Mouse (Mus musculus) megakaryocyte progenitor cell, adult 5-6 weeks (primary cell): ENCODE measurements around the gene Il9. TPM values are rescaled to one million over a fixed set of nuclear protein-coding genes. Genes with fewer than 3 reads are reported as not detected.

ENCODE experiments used
- ATAC-seq: replicated peaks from 2 replicates; pipeline ENCODE4 v1.8.0; 2016; ENCODE audit warnings: mild to moderate bottlenecking, moderate TSS enrichment, inconsistent platforms; ENCODE audit not compliant: poor library complexity
- total RNA-seq, 2 experiments: library from RNA; stranded (forward) in 1 of 2; stranded (reverse) in 1 of 2; fragments of 157-497, 149-512 nt in 1 of 2; fragments of 200-1000 nt in 1 of 2; gene quantifications; 2 replicates each; pipeline versions ENCODE4 v1.2.3 to v1.2.4; 2015 to 2017

Gene Il9
- total RNA-seq, 2 experiments from 2014 or later = not detected

DNA sequence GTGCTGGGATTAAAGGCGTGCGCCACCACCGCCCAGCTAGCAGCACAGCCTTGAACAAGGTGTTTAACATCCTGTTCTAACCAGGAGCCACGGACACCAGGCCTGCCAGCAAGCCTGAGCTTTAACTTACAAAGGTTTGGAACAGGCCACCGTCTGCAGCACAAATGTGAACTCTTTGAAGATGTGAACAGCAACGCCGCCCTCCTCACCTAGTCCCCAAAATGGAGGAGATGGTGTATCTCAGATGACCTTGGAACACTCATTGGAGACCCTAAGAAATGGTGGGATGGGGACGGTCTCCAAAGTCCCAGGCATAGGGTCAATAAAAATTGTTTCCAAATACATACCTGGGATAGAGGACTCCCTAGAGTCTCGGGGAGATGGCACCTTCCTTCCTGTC is 9.4 kb downstream of the Il9 start:
- ATAC-seq = no peak

DNA sequence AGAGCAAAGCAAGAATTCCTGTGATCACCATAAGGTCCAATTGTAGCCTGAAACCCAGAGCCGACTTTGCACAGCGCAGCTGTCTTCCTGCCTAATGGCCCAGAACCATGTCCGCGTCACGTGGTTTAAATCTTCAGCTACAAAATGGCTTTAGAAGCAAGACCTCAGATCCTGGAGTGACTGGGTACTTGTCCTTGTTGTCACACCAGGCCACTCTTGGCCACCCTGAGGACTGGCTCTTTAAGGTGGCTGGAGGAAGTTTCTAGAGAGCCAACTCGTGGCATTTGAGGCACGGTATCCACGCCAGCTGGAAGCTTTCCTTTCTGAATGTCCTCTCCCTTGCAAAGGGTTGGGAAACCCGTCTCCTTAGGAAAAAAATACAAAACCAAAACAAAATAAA is 10.1 kb downstream of the Il9 start:
- ATAC-seq = no peak

DNA sequence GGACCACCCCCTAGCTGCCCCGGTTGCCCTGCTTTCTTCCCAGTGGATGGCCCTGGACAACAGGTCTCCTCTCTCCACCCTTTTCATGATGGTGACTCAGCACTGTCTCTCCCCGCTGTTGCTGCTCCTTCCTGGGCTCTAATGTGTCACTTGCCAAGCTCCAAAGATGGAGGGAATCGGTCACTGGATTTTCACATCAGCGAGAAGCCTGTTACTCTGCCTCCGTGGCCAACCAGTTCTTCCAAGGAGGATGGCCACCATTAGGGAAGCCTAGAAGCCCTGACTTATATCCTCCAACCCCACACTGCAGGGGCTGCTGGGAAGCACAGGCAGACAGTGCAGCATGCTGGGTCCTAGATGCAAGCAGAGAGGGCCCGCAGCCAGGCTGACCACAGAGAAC is 10.8 kb downstream of the Il9 start:
- no peak for ATAC-seq

DNA sequence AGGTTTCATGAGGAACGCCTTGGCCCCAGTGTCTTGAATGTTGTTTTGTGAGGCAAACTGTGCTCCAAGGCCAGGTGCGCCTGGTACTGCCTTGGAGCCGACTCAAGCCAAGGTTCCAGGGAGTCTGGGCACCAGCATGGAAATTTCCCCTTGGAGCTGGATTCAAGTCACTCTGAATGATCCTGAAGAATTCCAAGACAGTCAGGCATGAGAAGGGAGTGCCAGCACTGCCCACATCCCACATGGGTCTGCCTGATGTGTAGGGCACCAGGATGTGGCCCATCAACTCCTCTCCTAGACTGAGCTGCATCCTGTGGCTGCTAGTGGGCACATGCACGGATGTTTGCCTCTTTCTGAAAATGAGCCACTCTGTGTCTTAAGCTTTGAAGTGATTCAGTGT is 13.5 kb downstream of the Il9 start:
- ATAC-seq = no peak

DNA sequence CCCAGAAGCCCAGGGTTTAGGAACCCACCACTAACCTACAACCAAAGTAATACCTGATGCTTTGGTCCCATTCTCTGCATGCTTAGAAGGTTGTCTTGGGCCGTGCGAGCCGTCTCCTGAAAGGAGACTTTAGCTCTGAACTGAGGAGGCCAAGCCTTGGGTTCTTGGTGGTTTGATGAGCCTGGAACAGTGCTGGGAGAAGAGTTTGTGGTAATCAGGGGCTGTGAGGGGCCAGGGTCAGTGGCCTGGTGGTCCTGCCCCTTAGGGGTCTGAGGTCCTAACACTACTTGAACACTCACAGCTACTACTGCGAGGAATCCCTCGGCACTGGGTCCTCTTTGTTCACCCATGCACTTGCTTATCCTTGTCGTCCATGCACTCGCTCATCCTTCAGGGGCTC is 14.3 kb downstream of the Il9 start:
- ATAC-seq = no peak

DNA sequence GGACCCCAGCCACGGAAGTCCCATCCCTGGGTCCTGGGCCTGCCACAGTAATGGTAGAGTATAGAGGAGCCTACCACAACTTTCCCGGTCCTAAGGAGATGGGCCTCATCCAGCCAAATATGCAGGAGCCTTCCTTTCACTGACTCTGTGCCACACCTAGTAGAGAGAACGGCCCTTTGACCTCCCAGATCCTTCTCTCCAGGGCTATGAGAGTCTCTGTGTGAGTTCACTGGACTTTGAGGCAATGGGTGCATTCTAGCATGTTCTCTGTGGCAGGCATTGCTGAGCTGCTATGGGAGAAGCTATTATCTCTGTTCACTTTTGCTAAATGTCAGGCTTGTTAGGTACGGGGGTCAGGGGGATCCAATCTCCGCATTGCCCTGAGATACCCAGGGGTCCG is 18.3 kb downstream of the Il9 start:
- no peak for ATAC-seq

DNA sequence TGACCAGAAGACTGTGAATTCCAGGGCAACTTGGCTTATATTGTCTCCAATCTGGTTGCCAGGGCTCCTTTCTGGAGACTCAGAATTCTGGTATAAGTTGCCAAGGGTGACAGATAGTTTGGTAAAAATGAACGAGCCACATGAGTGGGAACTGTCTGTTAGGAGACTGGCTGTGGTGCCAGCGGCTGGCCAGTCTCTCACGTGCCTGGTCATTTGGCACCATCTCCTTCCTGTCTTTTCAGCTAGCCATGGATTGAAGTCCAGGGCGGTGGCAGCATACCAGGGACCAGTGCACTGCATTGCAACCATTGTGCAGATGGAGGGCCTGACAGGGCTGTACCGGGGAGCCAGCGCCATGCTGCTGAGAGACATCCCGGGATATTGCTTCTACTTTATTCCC is 18.8 kb downstream of the Il9 start:
- no peak for ATAC-seq

DNA sequence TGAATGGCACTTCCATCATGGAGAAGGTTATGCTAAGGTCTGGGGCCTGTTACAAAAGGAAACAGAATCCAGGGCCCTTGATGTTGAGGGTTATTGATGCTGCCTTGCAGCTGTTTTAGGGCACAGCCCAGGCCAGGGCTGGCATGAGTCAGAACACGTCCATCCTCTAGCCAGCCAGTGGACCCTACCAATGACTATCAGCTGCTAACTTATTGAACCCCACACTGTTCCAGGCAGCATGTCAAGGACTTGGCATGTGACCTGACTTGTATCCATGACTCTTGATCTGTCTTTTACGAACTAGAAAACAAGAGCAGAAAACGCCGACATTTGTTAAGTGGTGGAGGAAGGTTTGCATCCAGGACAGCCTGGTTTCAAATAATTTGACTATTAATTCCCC is 19.3 kb downstream of the Il9 start:
- no peak for ATAC-seq

DNA sequence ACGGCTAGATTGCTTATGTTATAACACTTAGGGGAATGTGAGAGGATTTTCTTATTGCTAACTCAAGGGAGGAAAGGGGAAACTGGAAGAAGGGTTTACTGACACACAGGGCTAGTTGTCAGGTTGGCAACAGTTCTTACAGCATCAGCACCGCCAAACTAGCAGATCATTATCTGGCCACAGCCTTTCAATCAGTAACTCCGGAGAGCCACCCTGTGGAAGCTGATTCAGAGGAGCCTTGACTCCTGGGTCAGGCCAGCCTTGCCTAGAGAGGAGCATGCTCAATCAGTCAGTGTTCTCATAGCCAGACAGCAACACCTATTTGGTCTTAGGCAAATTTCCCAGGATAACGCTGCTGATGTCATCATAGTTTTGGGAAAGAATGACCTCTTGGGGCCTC is 20.6 kb downstream of the Il9 start:
- no peak for ATAC-seq

DNA sequence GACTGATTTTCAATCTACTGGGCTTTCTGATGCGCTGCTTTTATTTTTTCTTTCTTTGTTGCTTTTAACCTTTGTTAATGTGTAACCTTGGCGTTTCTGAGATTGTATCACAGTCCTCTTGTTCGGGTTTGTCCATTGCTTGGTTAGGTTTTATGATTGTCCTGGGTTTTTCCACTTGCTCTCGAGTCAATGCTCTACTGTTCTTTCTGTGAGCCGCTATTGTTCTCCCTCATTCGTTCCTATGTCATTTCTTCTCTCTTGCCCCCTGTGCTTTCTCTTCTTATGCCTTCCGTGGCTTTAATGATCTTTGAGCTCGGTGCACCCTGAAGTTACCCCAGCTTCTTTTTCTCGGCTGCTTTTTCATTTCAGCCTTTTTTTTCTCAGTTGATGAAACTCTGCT is 24.0 kb downstream of the Il9 start:
- no peak for ATAC-seq

DNA sequence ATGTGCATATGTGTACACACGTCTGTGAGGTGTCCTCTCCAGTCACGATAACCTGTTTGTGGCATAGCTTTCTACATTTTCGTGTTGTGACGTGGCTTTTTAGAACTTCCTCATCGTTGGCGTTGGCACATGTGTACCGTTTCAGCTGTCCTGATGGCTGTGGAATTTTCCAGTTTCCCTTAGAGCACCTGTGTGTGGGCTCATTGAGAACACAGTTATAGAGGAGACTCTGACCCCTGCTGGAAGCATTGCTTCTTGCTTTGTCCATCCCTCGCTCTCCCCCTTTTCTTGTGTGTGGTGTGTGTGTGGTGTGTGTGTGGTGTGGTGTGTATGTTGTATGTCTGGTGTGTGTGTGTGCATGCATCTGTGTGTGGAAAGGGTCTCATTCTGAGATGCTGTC is 32.0 kb downstream of the Il9 start:
- ATAC-seq = no peak

DNA sequence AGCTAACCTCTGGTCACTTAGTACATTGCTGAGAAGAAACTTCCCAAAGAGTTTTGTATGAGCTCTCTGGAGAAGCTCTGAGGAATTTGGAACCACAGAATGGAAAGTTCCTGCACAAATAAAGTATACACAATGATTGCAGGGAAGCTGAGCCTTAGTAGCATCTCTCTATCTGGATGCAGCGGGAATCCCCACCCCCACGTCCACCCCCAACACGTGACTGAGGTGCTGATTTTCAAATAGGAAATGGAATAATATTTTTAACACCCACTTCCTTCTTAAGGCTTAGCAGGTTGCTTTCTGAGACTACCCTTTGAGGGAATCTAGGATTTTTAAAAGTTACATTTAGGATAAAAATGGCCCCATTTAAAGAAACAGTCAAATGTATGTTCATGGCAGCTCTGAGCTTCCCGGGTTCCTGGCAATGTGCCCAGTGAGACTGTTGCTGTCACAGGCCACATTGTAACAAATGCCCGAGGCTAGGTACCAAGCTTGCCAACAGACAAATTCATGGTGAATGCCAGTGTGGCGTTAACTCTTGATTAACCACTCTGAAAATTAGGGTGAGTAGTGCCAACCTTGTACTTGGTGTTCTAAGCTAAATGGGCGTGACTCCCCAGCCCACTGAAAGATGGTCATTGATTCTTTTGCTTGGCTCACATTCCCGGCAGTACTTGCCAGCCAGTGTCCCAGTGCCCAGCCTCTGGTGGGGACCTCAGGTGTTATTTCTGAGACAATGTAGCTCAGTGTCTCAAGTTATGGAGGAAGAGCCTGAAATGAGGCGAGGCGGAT is 32.6 kb downstream of the Il9 start:
- ATAC-seq = no peak

DNA sequence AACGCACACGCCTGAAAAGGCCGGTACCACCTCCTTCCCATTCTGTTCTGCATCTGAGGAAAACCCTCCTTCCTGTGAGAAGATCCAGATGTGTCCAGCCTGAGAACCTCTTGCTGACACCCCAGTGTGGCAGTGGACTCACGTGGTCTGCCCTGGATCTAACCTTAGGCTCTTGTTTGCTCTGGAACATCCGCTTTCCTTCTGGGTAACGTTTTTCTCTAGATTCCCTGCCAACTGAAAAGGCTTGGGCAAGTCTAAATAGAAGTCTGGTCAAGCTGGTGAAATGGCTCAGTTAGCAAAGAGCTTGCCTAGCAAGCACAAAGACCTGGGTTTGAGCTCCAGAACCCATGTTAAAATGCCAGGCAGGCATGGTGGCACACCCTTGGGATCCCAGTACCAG is 37.0 kb downstream of the Il9 start:
- ATAC-seq = no peak

DNA sequence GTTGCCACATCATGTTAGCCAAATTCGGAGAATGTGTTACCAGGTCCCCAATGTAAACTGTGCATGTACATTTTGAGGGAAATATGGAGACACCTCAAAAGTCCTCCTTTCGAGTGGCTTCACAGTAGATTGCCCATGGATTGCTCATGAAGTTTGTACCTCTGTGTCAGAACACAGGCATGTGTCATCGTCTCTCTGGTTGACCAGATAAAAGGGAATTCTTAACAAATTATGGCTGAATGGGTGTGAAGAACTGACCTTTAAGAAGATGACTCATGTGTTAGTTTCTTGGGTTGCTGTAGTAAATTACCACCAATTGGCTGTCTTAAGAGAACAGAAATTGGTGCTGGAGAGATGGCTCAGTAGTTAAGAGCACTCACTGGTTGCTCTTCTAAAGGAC is 37.9 kb downstream of the Il9 start:
- no peak for ATAC-seq

DNA sequence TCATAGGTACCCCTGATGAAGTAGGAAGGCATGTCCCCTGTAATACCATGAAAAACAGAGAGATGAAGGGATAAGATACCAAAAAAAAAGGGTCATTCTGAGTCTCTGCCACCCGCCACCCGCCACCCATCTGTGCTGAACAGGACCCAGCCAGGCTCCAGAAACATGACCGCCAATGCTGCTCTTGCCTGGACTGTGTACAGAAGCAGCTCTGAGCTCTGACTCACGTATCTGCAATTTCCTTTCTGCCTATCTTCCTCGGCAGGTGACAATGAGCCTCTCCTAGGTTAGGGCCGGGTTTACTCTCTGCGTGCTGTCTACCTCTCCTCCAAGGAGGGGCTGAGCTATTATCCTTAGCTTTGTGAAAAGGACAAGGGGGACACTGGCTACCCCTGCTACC is 38.6 kb downstream of the Il9 start:
- ATAC-seq = no peak

DNA sequence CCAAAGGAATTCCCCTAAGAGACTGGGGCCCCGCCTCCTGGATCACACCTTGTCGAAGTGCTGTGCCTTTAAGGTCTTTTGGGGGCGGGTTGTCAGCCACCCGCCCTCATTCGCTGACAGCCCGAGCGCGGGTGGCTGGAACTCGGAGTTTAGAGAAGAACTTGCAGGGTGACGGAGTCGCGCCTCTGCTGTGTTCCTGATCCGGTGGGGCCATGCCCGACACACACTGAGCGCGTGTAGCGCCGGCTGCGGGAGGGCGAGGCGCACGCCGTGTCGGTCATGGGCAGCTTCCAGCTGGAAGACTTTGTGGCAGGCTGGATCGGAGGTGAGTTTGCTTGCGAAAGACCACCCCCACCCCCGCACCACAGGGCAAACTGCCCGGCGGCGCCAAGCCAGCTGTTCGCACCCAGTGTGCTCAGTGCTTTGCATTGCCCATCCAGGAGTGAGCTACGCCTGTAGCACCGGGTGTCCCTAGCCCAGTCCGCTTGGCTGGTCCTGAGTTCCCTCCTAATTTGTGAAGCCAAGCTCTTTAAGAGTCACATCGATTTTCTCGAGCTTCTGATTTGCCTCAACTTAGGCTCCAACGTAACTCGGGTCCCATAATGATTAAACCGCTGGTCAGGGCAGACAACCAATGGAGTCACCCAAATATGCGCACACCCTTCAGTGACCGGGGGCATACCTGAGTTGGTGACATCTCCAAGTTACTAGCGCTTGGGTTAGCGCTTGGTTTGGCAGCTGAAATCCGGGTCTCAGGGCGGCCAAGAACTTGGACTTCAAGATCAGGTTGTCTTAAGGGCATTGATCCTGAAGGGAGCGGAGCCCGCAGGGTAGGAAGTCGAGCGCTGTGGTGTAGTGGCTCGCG is 43.6 kb downstream of the Il9 start, which contains the start of gene Slc25a48:
Slc25a48 (plus strand) TSS at position 145 of the 865 bp plus-strand sequence.
- ATAC-seq = peak; percentile 39; the same call in 1 of the 2 replicates

DNA sequence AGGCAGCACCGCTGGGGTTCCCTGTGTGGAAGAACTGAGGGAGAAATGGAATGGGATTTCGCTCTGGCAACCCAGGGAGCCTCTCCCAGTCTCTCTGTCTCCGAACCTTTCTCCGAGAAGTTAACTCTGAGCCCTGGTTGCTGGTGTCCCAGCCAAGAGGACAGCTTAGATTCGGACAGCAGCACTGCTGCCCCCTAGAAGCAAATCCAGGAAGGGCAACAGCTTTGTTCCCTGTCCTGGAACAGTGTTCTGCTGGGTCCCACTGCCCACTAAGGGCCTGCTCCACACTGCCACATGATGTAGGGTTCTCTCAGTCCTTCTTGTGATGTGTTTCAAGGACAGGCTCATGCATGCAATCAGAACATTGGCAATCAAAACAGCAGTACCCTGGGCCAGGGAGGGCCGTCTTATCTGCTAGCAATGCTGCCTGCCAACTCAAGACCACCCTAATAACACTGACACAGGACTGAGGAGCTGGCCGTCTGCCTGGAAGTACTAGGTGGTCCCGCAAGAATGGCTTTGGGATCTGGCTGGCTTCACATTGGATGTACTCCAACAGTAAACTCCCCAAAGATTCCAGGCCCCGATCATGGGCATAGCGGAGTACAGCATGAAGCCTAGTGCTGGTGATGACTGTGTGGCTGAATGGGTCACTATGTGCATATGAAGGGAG is 46.3 kb downstream of the Il9 start:
- no peak for ATAC-seq

DNA sequence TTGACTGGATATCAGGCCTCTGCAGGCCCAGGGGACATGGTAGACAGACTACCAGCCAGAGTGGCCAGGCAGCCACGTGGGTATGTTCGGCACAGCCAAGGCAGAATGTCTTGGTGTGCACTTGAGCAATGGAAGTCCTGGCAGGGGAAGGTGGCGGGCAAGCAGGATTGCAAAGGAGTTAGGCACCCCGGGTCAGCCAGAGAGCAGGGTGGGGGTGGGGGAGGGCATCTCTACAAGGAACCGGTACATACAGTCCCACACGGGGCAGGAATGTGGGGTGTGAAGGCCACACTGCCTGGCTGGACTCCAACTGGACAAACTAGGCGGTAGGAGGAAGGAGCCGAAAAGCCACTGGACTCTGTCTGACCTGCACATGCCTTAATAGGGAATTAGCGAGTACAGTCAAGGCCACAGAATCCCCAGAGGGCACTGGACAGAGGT is 47.7 kb downstream of the Il9 start:
- no peak for ATAC-seq

DNA sequence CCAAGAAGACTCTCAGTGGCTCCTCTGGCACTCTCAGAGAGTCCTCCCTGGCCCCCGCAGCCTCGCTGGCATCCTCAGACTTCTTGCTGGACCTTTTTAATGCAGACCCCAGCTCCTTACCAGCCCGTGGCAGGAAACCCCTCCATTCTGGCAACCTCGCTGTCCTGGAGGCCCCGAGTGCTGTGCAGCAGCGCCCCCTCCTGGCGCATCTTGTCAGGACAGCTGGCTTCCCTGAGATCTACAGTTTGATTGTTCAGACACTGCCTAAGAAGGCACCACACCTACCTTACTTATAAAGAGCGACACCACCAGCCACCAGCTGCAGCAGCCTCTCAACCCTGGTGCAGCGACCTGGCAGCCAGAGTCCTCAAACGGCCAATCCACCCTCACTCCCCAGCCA is 48.6 kb downstream of the Il9 start:
- ATAC-seq = peak; percentile 67

DNA sequence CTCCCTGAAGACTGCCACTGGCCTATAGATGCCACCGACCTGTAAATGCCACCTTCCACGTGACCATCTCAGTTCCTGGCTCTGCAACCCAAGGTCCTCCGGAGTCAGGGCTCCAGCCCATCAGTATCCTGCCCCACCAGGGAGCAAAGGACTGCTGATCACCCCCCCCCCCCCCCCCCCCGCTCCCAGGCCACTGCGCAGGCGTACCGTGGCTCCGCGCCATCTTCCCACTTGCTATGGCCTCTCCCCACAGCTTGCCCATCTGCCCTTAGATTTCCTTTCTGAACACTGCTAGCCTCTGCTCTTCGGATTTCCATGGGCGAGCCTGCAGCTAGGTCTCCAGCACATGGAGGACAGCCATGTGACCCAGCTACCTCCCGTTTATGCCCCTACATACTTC is 49.5 kb downstream of the Il9 start:
- ATAC-seq = no peak
